Mouse (Mus musculus): ENCODE data around the gene Tbcd.

DNA sequence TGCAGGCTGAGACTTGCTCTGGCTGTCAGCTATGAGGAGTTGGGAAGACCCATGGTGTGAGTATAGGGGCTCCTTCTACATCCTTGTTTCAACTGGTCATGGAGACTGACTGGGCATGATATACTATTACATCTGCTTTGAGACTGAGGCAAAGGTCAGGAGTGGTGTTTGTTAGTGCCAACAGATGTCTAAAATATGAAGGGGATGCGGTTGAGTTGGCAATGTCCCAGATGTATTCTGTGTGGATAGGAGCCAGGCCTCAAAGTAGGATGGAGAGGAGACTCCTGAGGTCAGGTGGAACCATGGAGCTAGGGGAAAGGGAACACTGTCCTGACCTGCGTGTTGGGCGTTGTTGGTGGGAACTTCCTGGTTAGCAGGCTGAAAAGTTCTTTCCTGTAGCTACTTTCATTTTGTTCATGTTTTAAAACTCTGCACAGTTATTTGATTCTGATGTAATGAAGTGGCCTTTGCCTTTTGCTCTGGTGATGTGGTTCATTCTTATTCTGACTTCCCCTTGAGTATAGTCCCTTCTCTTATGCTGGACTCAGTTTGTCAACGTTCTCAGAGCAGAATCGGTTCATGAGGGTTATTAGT is 99.6 kb downstream of the Tbcd start:
- no peak for TF ChIP-seq CTCF (IDR thresholded peaks at IDR 0.05; ENCODE audit: borderline replicate concordance, control insufficient read depth, extremely low read depth, insufficient read depth, low read length, poor library complexity)
- TF ChIP-seq POLR2A (IDR thresholded peaks at IDR 0.05; ENCODE audit: control insufficient read depth, extremely low read depth, insufficient read depth, low read length, poor library complexity): no peak

Measured in thymus, adult 2 months (tissue).